Mouse (Mus musculus) MEL (cell line): ENCODE data around the gene Rfpl4b.

Experiments
- CHD2 ChIP-seq: IDR thresholded peaks from 2 replicates; pipeline ENCODE4 v1.6.1; 2011; ENCODE audit warnings: low read length, improper control_type of control experiment
- CTCF ChIP-seq, 3 experiments: IDR thresholded peaks in 2 of 3; conservative IDR thresholded peaks in 1 of 3; 2 replicates each; pipeline ENCODE4 v1.5.1; 2011 to 2012; ENCODE audit warnings: low read length in 3 of 3, low read depth in 2 of 3, mild to moderate bottlenecking in 2 of 3, improper control_type of control experiment in 1 of 3, inconsistent platforms in 1 of 3, mixed read lengths in 1 of 3, moderate library complexity in 1 of 3; ENCODE audit not compliant: control insufficient read depth in 1 of 3, insufficient read depth in 1 of 3, poor library complexity in 1 of 3, severe bottlenecking in 1 of 3
- ELF1 ChIP-seq: IDR thresholded peaks from 2 replicates; pipeline ENCODE4 v1.6.1; 2014; ENCODE audit warnings: low read depth, mild to moderate bottlenecking, inconsistent platforms, low read length, improper control_type of control experiment, moderate library complexity
- HCFC1 ChIP-seq: IDR thresholded peaks from 2 replicates; pipeline ENCODE4 v1.6.1; 2012; ENCODE audit warnings: low read depth, mild to moderate bottlenecking, inconsistent platforms, low read length, improper control_type of control experiment, moderate library complexity
- KAT2A ChIP-seq: conservative IDR thresholded peaks from 2 replicates; pipeline ENCODE4 v1.6.1; 2012; ENCODE audit warnings: low read depth, low read length, improper control_type of control experiment, inconsistent platforms
- MYB ChIP-seq: IDR thresholded peaks from 2 replicates; pipeline ENCODE4 v1.6.1; 2011; ENCODE audit warnings: mild to moderate bottlenecking, low read depth, low read length, improper control_type of control experiment
- POLR2A ChIP-seq, 2 experiments: IDR thresholded peaks; 2 replicates each; pipeline ENCODE4 v1.6.1; 2011 to 2012; ENCODE audit warnings: low read length in 2 of 2, mild to moderate bottlenecking in 2 of 2, control low read depth in 1 of 2, improper control_type of control experiment in 1 of 2, low read depth in 1 of 2, moderate library complexity in 1 of 2; ENCODE audit not compliant: control insufficient read depth in 1 of 2, insufficient read depth in 1 of 2, poor library complexity in 1 of 2
- TBP ChIP-seq: IDR thresholded peaks from 2 replicates; pipeline ENCODE4 v1.8.0; 2011; ENCODE audit warnings: low read depth, low read length, improper control_type of control experiment

- TF ChIP-seq CHD2 (no peak), KAT2A (no peak), CTCF (IDR thresholded peaks at IDR 0.05 in 2 of 3, conservative IDR thresholded peaks at IDR 0.05 in 1 of 3; ENCODE audit: control insufficient read depth in 1 of 3, insufficient read depth in 1 of 3, low read depth in 2 of 3, low read length in 3 of 3, poor library complexity in 1 of 3, severe bottlenecking in 1 of 3) (no peak), TBP (no peak), MYB (no peak), POLR2A (IDR thresholded peaks at IDR 0.05; ENCODE audit: control insufficient read depth in 1 of 2, insufficient read depth in 1 of 2, low read depth in 1 of 2, low read length in 2 of 2, poor library complexity in 1 of 2) (no peak), ELF1 (no peak), HCFC1 (no peak)
Measured at GRCm38 (mm10) chr10:38848231-38848630, 26.7 kb upstream of the Rfpl4b start.
